Mouse (Mus musculus) cerebellum, adult 2 months (tissue): ENCODE results near the gene Jazf1.

Experiments
- CTCF ChIP-seq: fragments of 200-500 bp; IDR thresholded peaks from 2 replicates; pipeline ENCODE4 v1.5.1; 2011; ENCODE audit warnings: low read depth, mild to moderate bottlenecking, control low read depth, low read length, moderate library complexity, borderline replicate concordance; ENCODE audit not compliant: insufficient read depth
- POLR2A ChIP-seq: fragments of 200-500 bp; IDR thresholded peaks from 2 replicates; pipeline ENCODE4 v1.6.1; 2011; ENCODE audit warnings: low read length, control low read depth, borderline replicate concordance; ENCODE audit not compliant: insufficient read depth

GRCm38 (mm10) chr6:52796691-52797090 lies 271.7 kb downstream of the Jazf1 start:
- TF ChIP-seq CTCF (no peak), POLR2A (no peak)
